Mouse (Mus musculus) kidney, embryonic 14.5 days (tissue): ENCODE measurements at regions not wholly inside any gene's neighbourhood (a gene's known extent, or its start where the extent isn't known, plus 50 kb on each side); places are given as distances from the start of the nearest gene placed in this dataset.

Experiments used
- ATAC-seq: fragments of 200-750 bp; cut with Nextera tagmentation; 2 replicates; pipeline ENCODE4 v1.8.0; 2017; ENCODE audit warnings: moderate number of reproducible peaks, mild to moderate bottlenecking, moderate TSS enrichment, moderate library complexity; ENCODE audit not compliant: low FRiP score, low TSS enrichment
- H3K27ac ChIP-seq: fragments of 300-500 bp; sonication (generic); 2 replicates; pipeline ENCODE4 v1.5.1; 2014; ENCODE audit warnings: low read depth, mild to moderate bottlenecking, low read length, moderate library complexity, mixed read lengths
- H3K27me3 ChIP-seq: fragments of 300-500 bp; sonication (generic); 2 replicates; pipeline ENCODE4 v1.6.1; 2014; ENCODE audit warnings: mild to moderate bottlenecking, low read length; ENCODE audit not compliant: control insufficient read depth, insufficient read depth
- H3K36me3 ChIP-seq: fragments of 300-500 bp; sonication (generic); 2 replicates; pipeline ENCODE4 v1.6.1; 2014; ENCODE audit warnings: low read length, mixed read lengths; ENCODE audit not compliant: control insufficient read depth, insufficient read depth
- H3K4me1 ChIP-seq: fragments of 300-500 bp; sonication (generic); 2 replicates; pipeline ENCODE4 v1.6.1; 2014; ENCODE audit warnings: low read length, mixed read lengths; ENCODE audit not compliant: control insufficient read depth, insufficient read depth
- H3K4me2 ChIP-seq: fragments of 300-500 bp; sonication (generic); replicated peaks from 2 replicates; pipeline ENCODE4 v1.6.1; 2014; ENCODE audit warnings: low read depth, mild to moderate bottlenecking, low read length
- H3K4me3 ChIP-seq: fragments of 300-500 bp; sonication (generic); 2 replicates; pipeline ENCODE4 v1.5.1; 2014; ENCODE audit warnings: mild to moderate bottlenecking, low read length
- H3K9ac ChIP-seq: fragments of 300-500 bp; sonication (generic); 2 replicates; pipeline ENCODE4 v1.6.1; 2014; ENCODE audit warnings: low read depth, mild to moderate bottlenecking, low read length, moderate library complexity
- H3K9me3 ChIP-seq: fragments of 300-500 bp; sonication (generic); 2 replicates; pipeline ENCODE4 v1.6.1; 2016; ENCODE audit warnings: low read length; ENCODE audit not compliant: control insufficient read depth
- WGBS: fragments of 180-500 bp; shearing (Covaris S2); extraction: QIAGEN DNeasy Blood & Tissue Kit; methylation state at CpG from one replicate; pipeline ENCODE4 v1.1.7; 2014; 5-methylcytosine and 5-hydroxymethylcytosine counted together

DNA sequence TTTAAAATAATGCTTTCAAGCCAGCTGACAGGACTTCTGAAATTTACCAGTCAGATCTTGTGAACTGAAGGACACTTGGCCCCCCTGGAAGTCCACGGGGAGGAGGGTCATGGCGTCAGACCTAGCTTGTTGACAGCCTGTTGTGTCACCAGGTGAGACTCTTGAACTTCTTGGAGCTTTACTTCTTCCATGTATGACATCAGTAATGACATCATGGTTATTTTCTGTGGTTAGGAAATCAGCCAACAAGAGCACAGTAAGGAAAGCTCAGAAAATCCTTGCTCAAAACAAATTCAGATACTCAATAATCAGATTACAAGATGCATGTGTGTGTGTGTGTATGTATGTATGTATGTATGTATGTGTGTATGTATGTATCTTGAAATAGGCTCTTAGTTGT lies 170.7 kb upstream of the Bcl6 start:
- 81% methylated on average over 2 of the region's 2 CpGs for WGBS

DNA sequence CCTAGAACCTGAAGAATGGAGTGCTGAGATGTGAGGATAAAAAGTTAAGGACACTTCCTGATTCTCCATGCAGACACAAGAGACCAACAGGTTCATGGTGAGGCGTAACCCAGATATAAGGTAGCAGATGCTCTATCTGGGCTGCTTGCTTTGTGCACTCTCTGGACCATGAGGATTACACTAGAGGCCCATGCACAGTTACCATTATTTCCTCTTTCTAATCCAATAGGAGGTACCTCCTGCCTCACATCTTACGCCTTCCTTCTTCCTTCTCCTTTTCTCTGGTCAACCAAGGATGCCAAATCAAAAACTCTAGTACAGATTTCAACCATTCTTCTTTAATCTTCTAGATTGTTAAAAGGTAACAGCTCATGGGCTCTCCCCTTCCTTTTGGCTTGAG lies 169.1 kb upstream of the Bcl6 start:
- ATAC-seq: no peak
- Histone ChIP-seq H3K27ac (no peak overlapping the region), H3K4me2 (no peak overlapping the region), H3K4me3 (no peak overlapping the region), H3K9me3 (no peaks in the 10 kb centered on the region), H3K36me3 (no peaks in the 10 kb centered on the region), H3K9ac (no peak overlapping the region), H3K4me1 (no peaks in the 10 kb centered on the region), H3K27me3 (no peaks in the 10 kb centered on the region)
- WGBS: 96% methylated on average over 2 of the region's 2 CpGs

More for the DNA sequence above, 170.7 kb upstream of the Bcl6 start:
- H3K27me3 ChIP-seq: no peaks in the 10 kb centered on the region
- H3K4me2 ChIP-seq: no peak overlapping the region
- no peaks in the 10 kb centered on the region for H3K36me3 ChIP-seq
- no peaks in the 10 kb centered on the region for H3K4me1 ChIP-seq
- H3K4me3 ChIP-seq: no peak overlapping the region
- no peak overlapping the region for H3K9ac ChIP-seq
- no peak overlapping the region for H3K27ac ChIP-seq
- no peak for ATAC-seq
- no peaks in the 10 kb centered on the region for H3K9me3 ChIP-seq

DNA sequence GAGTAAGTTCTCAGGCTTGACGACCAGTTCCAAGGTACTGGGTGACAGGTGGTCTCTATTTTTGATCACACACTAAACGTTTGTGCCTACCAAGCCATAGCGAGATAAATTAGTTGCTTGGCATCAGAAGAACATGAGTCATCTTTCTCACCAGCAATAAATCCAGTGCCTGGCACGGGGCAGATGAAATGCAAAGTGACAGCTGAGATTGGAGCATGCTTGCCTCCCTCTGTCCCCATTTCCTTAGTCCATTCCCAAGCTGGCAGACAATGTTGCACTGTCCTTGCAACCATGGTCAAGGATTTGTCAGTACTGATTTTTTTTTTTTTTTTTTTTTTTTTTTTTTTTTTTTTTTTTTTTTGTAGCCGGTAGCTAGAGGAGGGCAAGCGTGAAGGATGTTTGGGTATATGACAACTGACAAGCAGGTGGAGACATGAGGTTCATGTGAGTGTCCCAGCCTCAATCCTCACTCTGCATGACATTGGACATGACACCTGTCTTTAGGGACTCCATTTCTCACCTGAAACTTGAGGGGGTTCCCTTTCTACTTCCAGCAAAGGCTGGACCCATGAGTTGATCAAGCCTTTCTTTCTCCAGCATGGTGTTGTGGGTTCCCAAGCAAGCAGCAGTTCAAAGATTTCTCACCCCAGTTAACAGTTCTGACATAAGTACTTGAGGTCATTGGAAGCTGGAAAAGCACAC lies 168.2 kb upstream of the Bcl6 start:
- H3K9ac ChIP-seq: no peak overlapping the region
- H3K36me3 ChIP-seq: no peaks in the 10 kb centered on the region
- H3K4me1 ChIP-seq: no peaks in the 10 kb centered on the region
- no peaks in the 10 kb centered on the region for H3K27me3 ChIP-seq
- H3K9me3 ChIP-seq: no peaks in the 10 kb centered on the region
- ATAC-seq: no peak
- no peak overlapping the region for H3K4me3 ChIP-seq
- H3K27ac ChIP-seq: no peak overlapping the region
- no peak overlapping the region for H3K4me2 ChIP-seq
- 68% methylated on average over 6 of the region's 6 CpGs for WGBS

DNA sequence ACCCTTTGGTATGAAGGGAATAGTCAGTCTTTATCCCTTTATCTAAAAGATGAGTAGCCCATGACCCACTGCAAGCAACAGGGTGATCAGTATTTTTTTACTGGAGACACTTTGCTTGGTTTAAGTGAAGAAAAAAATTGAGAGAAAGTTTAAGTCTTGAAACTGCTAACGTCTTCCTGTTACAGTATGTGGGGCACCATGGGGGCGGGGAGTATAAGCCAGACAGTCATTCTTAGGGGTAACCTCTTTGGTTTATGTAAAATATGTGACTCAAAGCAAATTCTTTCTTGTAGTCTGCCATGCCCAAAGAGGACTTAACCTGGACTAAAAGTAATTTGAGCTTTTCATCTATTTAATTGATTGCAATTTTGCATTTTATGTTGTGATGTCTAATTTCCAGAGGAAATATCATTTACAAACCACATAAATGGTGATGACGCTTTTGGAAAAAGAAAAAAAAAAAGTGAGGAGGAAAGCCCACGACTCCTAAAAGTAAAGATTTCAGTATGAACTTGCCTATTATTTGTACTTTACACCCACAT lies 166.2 kb upstream of the Bcl6 start:
- no peak overlapping the region for H3K4me3 ChIP-seq
- no peak overlapping the region for H3K4me2 ChIP-seq
- no peak overlapping the region for H3K9ac ChIP-seq
- no peaks in the 10 kb centered on the region for H3K36me3 ChIP-seq
- no peaks in the 10 kb centered on the region for H3K4me1 ChIP-seq
- no peak for ATAC-seq
- H3K27me3 ChIP-seq: no peaks in the 10 kb centered on the region
- no peaks in the 10 kb centered on the region for H3K9me3 ChIP-seq
- no peak overlapping the region for H3K27ac ChIP-seq
- WGBS: 78% methylated on average over 4 of the region's 4 CpGs

DNA sequence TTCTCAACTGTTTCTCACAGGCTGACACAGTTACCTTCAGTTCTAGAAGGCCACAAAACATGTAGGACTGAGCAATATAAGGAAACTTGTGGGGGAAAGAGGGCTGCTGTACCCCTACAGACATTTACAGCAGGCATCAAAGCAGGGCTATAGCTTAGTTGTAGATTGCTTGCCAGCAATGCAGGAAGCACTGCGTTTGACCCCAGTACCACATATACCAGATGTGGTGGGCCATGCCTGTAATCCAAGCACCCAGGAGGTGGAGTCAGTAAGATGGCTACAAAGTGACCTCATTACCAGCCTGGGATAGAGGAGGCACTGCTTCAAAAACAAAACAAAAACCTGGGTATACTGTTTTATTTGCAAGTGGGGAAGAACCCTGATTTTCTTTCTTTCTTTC lies 165.3 kb upstream of the Bcl6 start:
- no peak overlapping the region for H3K4me3 ChIP-seq
- WGBS: 9% methylated on average over 1 of the region's 1 CpGs
- no peak for ATAC-seq

DNA sequence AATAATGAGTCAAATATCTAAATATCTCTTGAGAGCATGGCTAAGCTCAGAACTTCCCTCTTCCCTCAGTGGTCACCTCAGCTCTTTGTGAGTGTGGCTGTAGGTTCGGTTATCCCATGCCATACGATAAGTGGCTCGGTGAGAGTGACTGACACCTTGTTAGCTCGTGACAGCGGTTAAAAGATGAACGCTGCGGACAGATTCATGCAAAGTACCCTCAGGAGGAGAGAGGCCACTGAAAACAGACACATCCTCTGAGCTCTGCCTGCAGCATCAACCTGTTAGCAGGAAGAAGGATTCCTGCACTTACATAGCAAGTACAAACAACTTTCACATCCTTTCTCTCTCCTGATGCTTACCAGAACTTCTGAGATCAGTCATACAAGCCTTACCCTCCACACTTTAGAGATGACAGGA lies 163.2 kb upstream of the Bcl6 start:
- H3K4me1 ChIP-seq: no peaks in the 10 kb centered on the region
- H3K9ac ChIP-seq: no peak overlapping the region
- ATAC-seq: no peak
- H3K36me3 ChIP-seq: no peaks in the 10 kb centered on the region
- no peaks in the 10 kb centered on the region for H3K9me3 ChIP-seq
- H3K4me2 ChIP-seq: no peak overlapping the region
- H3K27ac ChIP-seq: no peak overlapping the region
- H3K27me3 ChIP-seq: no peaks in the 10 kb centered on the region
- H3K4me3 ChIP-seq: no peak overlapping the region
- WGBS: 80% methylated on average over 7 of the region's 7 CpGs

More for the DNA sequence above, 165.3 kb upstream of the Bcl6 start:
- H3K9ac ChIP-seq: no peak overlapping the region
- no peak overlapping the region for H3K27ac ChIP-seq
- H3K4me1 ChIP-seq: no peaks in the 10 kb centered on the region
- no peaks in the 10 kb centered on the region for H3K27me3 ChIP-seq
- no peaks in the 10 kb centered on the region for H3K36me3 ChIP-seq
- no peaks in the 10 kb centered on the region for H3K9me3 ChIP-seq
- H3K4me2 ChIP-seq: no peak overlapping the region

DNA sequence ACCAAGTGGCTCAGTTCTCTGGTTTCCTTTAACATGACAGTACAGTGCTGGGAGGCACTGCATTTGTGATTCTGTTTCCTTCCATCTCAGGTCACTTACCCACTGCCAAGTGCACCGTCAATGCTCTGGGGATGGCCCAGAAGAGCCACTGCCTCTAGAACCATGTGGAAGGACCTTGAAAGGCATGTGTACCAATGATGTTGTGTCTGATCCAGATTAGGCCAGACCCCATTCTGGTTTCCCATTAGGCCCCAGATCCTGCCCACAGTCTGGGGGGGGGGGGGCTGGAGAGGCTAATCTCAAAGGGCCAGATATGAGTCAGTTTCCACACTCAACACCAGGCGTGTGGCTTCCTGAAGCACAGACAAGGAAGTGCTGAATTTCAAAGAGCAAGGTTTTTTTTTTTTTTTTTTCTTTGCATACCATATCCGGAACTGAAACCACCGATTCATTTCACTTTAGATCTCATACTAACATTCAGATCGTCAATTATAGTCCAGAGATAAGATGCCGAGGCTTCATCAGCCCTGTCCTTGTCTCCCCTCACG lies 162.6 kb upstream of the Bcl6 start:
- no peaks in the 10 kb centered on the region for H3K27me3 ChIP-seq
- no peak overlapping the region for H3K27ac ChIP-seq
- WGBS: 52% methylated on average over 7 of the region's 7 CpGs
- no peak overlapping the region for H3K9ac ChIP-seq
- H3K4me1 ChIP-seq: no peaks in the 10 kb centered on the region
- ATAC-seq: no peak
- H3K4me3 ChIP-seq: no peak overlapping the region
- H3K4me2 ChIP-seq: no peak overlapping the region
- no peaks in the 10 kb centered on the region for H3K9me3 ChIP-seq
- no peaks in the 10 kb centered on the region for H3K36me3 ChIP-seq

DNA sequence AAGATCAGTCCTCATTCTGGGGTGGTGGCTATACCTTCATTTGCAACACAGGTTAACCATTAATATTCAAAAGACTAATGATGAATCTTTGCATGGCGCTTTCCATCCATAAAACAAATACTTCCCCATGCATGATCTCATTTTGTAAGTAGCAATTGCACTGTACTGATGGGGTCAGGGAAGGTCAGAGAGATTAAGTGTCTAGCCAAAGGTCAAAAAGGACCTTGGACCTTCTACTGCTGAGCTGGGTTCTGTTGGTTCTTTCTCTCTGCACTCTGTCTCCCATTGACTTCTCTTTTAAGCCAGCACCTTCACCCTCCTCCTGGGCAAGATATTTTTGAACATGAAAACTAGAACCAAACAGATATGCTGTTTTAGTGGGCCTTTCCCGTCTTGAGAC lies 161.9 kb upstream of the Bcl6 start:
- Histone ChIP-seq H3K9ac (no peak overlapping the region), H3K9me3 (no peaks in the 10 kb centered on the region), H3K4me2 (no peak overlapping the region), H3K4me1 (no peaks in the 10 kb centered on the region), H3K27ac (no peak overlapping the region), H3K4me3 (no peak overlapping the region), H3K27me3 (no peaks in the 10 kb centered on the region), H3K36me3 (no peaks in the 10 kb centered on the region)
- ATAC-seq: no peak
- WGBS: 84% methylated on average over 2 of the region's 2 CpGs

DNA sequence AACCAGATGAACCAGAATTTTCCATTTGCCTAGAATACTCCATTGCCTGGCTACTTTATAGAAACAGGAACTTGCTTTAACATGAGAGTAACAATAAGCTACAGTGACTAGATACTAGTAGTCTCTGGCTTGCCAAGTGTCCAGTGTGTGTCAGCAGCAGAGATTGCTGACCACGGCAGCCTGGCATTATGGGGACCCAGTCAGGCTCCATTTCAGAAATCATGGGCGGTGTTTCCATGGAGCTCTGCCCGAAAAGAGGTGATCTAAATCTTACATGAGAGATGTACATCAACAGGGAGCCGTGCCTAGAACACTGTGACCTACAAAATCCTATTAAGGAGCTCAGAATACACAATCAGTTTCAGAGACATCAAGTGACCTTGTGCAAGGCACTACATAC lies 160.8 kb upstream of the Bcl6 start:
- Histone ChIP-seq H3K27ac (no peak overlapping the region), H3K4me1 (no peaks in the 10 kb centered on the region), H3K4me3 (no peak overlapping the region), H3K9me3 (no peaks in the 10 kb centered on the region), H3K27me3 (no peaks in the 10 kb centered on the region), H3K9ac (no peak overlapping the region), H3K4me2 (no peak overlapping the region), H3K36me3 (no peaks in the 10 kb centered on the region)
- no peak for ATAC-seq
- 85% methylated on average over 4 of the region's 4 CpGs for WGBS
